Mouse (Mus musculus) lung, postnatal 0 days (tissue): ENCODE data around the gene Dna2.

Experiments used
- CTCF ChIP-seq: IDR thresholded peaks from 2 replicates; pipeline ENCODE4 v1.5.1; 2016; ENCODE audit warnings: antibody characterized with exemption, mild to moderate bottlenecking
- EP300 ChIP-seq: IDR thresholded peaks from 2 replicates; pipeline ENCODE4 v1.6.1; 2016; ENCODE audit warnings: antibody characterized with exemption, mild to moderate bottlenecking, control low read depth

DNA sequence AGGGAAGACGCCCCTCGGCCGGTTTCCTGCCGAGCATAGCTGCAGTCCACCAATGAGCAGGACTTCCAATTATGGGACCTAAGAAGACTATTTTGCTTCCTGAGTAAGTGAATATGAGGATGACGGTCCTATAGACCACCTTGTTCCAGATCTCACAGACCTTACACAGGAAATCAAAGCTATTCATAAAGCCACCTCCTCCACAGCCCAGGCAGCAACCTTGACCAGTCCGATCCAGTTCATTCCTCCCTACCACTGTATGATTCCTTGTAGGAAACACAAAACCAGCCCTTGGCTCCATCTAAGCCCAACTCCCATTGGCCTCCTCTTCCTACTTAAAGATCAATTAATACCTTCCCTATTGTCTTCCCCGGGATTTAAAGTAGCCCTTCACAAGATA lies 40.5 kb upstream of the Dna2 start:
- TF ChIP-seq CTCF (no peak), EP300 (no peak)
